Mouse (Mus musculus): ENCODE results near the gene Ikzf1.
A peak's percentile ranks its signal among the peaks of the same experiment; 100 is the strongest.

Ikzf1 gene

DNA sequence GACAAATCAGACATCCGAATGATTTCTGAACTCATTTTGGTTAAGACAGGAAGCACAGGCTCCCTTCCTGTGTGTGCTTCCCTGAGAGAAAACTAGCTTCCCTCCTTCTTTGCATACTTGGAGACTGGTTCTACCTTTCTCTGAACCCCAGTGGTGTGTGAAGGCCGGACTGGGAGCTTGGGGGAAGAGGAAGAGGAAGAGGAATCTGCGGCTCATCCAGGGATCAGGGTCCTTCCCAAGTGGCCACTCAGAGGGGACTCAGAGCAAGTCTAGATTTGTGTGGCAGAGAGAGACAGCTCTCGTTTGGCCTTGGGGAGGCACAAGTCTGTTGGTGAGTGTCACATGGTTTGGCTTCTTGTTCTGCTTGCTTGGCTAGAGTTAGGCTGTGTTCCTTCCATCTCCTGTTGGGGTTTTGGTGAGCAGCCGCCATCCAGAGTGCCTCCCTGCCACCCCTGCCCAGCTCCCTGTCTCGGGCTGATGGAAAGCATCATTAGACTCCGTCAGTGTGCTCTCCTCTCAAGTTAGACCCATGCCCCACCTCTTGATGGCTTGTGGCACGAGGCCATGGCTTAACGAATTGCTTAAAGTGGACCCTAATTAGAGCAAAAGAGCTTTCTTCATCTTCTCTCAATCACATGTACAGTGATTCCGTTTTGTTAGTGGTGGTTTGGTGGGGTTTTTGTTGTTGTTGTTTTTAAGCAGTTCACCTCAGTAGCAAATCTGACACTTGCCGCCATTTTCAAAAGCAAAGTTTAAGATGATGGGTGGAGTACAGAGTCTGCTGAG is 5.4 kb downstream of the Ikzf1 start:
- peak; percentile 88 for DNase-seq (ENCODE audit: low read depth)

DNA sequence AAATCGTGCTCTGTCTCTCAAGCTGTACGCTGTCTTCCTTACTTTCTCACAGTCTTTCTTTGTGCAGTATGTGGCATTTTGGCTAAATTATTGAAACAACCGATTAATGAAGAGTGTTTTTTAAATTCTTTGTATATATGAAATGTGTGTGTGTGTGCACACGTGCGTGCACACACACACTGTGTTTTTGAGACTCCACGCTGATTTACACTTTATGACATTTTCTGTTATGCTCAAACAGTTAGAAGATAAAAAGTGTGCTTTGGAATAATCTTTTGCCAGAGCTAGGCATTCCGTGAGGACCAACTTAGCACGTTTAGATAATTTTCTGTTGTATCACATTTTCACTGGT is 6.0 kb downstream of the Ikzf1 start:
- no peak for DNase-seq (ENCODE audit: low read depth)

DNA sequence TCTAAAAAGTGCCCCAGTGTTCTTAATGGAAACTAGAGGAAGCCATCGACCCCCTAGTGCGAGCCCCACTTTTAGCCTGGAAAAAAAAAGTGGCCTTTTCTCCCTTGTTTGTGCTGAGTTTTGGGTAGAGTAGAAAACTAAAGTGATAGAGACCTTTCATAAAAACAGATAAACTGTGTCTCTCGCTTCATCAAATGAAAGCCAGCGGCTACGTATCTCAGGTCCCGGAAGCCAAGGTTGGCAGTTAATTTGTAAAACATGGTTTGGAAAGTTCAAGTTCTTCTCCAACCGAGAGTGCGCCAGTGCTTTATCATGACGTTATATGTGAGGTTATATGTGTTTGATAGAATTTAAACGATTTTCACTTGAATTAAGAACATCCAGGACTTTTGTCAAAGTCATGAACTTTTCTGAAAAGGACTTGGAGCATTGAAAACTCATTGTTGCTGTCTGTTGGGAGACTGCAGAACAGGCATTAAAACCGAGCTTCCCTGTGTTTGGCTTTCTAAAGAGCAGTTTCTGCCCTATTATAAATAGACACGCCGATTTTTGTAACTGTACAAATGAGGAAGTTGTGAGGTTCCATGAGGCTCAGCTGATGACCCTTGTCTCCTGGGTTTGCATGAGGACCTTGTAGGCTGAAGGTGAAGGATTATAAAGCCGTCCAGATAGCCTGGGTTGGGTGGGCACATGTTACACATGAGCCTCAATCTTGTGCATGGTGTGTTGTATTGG is 6.7 kb downstream of the Ikzf1 start:
- DNase-seq (ENCODE audit: low read depth) = peak; percentile 80

DNA sequence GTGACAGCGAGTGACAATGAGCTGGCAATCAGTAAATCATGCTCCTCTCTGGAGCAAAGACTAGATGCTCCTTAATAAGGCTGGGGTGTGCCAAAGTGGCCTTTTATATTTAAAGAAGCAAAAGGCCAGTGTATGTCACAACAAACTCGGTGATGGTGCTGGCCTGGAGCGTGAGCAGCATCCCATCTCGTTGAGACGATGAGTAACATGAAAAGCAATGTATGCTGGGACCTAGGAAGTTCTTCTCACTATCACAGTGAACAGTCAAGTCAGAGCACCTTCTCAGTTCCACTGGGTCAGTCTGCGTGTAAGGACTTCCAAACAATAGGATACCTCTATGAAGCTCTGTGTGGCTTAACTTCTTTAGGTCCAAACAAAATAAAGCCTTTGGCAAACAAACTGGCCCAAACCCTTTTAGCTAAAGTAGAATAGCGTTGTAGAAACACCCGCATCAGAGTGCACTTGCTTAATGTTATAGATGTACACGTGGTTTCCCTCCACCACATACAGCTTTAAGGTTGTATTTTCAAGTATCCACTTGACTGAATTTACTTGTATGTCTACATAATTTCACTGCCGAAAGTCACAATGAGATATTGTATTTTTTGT is 7.9 kb downstream of the Ikzf1 start:
- peak; percentile 73 for DNase-seq (ENCODE audit: low read depth)

DNA sequence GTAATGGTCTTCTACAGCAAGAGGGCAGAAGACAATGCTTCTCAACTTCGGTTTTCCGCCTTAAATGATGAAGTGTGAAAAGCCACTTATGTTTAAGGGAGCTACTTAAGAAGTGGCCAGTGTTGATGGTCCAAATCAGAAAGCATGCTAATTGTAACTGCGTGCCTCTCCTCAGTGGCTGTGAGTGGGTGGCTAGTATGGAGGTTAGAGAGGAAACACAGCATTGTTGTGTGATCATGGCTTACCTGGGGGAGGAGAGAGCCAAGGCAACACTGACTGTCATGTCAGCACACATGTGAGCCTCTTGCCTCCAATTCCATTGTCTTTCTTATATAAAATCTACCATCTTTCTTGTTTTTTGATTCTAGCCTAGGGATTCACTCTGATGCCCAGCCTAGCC is 8.6 kb downstream of the Ikzf1 start:
- peak; percentile 71 for DNase-seq (ENCODE audit: low read depth)

DNA sequence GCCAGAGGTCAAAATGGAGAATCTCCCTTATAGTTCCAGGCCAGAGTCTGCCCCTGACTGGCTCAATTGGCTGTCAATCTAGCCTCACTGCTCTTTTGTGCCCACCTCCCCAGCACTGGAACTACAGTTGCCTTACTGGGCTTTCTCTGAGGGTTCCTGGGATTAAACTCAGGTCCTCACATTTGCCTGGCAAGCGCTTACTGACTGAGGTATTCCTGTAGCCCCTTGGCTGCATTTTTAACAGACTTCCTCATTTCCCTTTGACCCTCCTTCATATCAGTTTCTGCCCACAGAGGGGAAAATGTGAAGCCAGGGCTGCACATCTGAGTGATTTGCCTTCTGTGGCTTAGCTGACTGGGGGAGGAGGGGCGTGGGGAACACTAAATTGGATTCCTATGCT is 9.3 kb downstream of the Ikzf1 start:
- DNase-seq (ENCODE audit: low read depth) = peak; percentile 69

DNA sequence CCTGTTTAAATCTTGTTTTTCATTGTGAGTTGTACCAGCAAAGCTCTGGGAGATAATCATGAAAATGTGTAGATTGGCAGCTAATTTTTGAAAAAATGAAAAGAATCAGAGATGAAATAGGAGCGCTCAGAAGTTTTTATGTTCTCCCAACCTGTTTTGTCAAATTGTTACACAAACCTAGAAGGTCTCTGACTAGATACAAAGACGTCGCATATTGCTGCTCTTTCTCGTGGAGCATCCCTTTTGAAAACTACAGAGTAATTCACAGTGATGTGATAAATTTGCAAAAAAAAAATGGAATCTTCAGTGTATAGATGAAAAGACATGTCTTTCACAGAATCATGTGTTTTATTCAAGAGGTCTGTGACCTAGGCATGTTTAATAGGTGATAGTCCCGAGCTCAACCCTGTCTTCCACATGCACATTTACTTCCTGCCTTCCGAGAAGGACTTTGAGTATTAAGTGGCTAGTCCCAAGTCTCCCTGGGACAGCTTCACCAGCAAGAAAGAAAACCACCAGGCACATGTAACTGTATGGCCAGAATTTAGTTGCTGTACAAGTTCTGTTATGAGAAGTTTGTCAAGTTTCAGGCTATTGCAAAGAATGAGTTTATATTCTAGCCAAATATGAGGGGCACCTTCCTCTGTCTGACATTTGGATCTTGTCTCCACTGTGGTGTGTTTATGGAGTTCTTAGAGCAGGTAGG is 9.8 kb downstream of the Ikzf1 start:
- peak; percentile 60 for DNase-seq (ENCODE audit: low read depth)

DNA sequence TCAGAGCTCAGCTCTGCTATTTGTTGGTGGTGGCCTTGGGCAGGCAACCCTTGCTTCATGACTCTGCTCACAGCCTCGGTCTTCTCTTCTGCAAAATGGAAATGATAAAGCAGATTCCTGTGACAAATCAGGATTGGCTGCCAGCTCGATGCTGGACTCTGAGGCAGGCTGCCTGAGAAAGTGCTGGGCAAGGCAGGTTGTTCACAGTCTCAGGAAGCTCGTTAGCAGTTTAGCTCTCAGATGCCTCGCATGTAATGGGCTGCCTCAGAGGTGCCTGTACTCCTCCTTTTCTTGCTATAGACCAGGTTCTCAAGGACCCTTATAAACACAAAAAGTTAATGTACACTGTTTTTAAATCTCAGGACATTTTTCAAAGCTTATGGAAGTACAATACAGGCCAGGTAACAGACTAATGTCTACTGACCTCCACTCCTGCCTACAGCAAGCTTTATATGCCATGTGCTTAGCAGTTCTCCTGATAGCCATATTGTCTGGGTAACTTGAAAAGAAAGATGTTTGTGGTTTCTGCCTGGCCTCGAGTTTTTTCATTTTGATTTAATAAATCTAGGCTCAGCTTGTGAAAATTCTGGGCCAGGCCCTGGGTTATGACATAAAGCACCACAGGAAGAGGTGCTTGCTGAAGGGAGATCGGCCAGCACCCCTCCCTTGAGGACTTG is 10.5 kb downstream of the Ikzf1 start:
- peak; percentile 65 for DNase-seq (ENCODE audit: low read depth)

DNA sequence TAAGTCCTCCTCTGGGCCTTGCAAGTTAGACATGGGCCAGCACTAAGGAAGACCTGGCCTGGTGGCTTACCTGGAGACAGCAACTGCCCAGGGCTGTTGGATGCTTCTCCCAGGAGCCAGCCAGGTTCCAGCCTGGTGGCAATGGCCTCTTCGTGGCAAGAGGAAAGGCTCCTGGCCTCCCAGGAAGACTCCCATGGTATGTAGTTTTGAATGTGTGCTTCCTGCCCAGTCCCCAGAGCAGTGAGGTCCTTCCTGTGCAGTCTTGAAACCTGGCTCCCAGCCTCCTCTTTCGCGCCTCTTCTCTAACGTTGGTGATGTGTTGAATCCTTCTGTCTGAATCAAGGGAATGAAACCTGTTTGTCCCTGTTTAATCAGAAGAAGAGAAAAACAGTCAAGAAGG is 11.1 kb downstream of the Ikzf1 start:
- peak; percentile 69 for DNase-seq (ENCODE audit: low read depth)

DNA sequence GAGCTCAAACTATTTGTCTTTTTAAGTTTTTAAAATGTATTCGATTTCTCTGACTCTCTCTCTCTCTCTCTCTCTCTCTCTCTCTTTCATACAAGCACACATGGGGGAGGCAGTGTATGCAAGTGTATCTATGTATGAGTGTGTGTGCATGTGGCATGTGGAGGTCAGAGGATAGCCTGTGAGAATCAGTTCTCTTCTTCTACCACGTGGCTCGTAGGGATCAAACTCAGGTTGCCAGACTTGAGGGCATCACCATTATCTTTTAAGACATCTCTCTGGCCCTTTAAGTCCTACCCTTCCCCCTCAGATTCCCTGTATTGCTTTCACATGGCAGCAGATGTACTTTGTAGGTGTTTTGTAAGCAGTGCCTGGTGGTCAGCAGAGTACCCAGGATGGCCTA is 12.0 kb downstream of the Ikzf1 start:
- no peak for DNase-seq (ENCODE audit: low read depth)

DNA sequence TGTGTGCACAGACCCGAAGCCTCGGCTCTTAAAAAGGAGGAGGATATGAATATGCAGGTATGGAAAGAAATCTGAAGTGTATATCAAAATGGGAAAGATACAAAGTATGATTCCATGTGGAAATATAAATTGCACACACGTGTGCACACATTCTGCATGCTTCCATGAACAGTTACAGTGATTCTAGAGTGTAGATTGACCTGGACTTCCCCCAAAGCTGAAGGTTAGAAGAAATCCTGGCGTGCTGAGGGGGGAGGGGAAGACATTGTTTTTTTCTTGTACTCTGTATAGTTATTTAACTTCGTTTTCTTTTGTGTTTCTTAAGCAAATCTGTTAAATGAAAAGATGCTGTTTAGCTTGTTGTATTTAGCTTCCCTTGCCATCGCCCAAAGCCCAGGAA is 16.6 kb downstream of the Ikzf1 start:
- peak; percentile 51 for DNase-seq (ENCODE audit: low read depth)

DNA sequence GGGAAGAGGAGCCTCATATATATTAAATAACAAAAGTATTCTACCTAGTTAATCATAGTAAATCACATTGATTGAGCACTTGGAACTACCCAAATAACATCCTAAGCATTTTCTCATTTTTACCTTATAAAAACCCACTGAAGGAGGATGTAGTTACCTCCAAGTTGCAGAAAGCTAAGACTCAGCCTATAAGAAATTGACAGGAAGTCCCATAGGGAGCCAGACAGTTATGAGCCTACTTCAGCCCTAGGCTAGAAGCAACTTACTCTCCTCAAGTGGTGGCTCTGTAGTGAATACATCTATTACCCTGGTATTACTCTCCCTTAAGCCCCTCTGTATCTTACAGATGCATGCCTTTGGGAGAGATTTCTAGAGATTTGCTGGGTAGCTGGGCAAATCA is 19.0 kb downstream of the Ikzf1 start:
- DNase-seq (ENCODE audit: low read depth) = peak; percentile 64

DNA sequence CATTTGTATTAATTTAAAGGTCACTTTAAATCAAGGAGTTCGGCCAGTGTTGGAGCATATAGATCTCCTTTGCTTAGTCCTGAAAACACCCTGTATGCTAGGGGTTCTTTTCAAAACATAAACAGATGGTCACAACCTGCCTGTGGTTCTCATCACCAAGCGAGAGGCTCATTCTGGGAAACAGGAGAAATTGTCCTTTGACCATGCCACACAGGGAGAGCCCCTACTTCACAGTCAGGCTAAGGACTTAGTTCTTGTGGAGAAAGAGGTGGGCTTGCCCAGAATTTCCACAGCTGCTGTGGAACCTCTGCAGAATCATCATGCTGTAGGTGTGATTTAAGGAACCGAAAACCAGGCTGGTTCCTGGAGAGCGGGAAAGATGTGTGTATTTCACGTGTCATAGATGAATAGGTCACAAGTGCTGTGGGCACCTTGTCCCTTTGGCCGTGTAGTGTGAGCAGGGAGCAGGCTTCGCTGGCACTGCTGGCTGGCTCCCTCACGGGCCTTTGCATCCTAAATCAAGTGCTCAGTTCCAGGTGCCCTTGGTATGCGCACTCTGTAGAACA is 23.4 kb downstream of the Ikzf1 start:
- no peak for DNase-seq (ENCODE audit: low read depth)

DNA sequence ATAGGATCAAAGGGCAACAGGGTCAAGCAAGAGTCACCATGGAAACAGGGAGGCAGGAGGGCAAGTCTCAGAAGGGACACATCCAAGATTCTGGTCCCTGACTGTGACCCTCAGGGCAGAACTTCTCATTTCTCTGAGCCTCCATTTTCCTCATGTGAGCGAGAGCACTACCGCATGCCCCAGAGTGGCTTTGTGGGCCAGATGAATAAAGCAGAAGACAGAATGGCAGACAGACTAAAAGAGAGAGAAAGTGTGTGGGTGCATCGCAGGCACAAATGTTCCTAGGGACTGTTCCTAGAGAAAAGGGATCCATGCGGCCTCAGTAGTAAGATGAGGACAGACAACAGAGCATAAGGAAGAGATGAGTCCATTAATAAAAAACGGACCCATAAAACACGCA is 24.5 kb downstream of the Ikzf1 start:
- no peak for DNase-seq (ENCODE audit: low read depth)

DNA sequence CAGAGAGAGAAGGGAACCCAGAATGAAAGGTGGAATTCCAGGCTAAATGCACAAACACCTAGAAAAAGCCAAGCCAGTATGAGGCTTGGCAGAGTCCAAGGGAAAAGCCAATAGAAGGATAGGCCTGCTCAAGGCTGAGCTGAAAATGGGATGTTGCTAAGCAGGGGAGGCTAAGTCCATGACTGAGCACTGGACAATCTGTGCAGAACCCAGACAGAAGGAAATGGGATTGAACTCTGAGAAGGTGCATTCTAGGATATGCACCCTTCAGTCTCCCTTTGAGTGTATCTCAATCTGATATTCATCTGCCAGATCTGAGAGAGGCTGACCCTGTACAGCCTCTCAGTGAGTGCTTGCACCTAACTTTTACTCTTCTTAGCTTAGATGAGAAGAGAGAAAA is 25.9 kb downstream of the Ikzf1 start:
- peak; percentile 35 for DNase-seq (ENCODE audit: low read depth)

DNA sequence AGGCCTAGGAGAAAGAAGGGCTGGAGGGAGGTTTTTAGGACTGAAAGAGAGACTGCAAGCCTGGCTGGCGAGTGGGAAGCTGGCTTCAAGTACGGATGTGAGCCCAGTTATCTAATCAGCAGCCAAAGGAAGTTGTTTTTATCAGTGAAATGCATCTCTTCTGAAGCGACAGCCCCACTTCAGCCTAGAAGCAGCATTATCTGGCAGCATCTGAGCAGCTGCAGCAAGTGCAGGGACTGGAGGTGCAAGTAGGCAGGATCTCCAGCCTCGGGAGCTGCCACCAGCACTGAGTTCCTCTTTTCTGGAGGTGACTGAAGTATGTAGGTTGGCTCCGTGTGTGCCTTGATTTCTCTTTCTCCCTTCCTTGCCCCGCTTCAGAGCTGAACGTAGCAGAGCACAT is 26.9 kb downstream of the Ikzf1 start:
- peak; percentile 82 for DNase-seq (ENCODE audit: low read depth)

DNA sequence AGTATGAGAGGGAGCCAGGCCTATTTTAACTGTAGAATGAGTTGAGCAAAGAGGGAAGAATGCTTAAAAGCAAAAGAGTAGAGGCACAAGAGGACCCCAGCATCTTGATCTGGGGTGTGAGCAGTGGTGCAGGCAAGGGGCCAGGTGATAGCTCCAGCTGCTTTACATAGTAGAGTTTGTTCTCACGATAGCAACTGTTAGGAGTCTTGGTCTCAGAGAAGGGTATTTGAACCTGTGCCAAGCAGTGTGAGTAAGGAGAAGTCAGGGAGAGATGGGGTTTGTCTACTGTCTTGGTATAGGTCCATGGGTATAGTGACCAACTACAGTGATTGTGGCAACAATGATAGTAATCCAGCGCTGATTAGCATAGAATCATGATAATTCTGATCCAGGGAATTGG is 29.9 kb downstream of the Ikzf1 start:
- no peak for DNase-seq (ENCODE audit: low read depth)

DNA sequence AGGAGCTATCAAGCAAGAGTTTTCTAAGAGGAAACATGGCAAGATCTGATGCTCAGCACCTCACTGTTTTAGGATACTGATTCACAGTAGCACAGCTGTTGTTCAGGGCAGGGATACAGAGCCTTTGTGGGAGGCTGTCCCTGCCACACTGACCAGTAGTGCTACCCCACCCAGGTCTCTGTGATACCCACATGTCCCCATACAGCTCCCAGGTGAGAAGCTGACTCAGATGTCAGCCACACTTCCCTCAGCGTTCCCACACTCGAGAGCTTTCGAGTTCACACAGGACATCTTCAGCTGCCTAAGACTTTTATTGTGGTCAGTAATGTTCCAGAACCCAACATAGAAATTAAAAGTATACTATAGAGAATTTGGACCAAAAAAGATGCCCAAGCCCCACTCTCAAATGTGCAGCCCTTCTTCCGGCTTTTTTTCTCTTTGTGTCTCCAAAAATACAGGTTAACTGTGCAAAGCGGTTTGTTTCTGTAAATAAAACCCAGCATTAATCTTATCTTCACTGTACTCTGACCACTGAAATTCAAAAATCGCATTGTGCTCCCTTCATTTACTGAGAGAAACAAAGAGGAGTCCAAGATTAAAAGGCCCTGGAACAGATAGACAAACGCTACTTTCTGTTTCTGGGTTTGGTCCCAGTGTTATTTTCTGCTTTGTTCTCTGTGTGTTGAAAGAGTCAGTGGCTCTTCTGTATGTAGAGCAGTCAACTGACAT is 31.3 kb downstream of the Ikzf1 start:
- DNase-seq (ENCODE audit: low read depth) = peak; percentile 68

DNA sequence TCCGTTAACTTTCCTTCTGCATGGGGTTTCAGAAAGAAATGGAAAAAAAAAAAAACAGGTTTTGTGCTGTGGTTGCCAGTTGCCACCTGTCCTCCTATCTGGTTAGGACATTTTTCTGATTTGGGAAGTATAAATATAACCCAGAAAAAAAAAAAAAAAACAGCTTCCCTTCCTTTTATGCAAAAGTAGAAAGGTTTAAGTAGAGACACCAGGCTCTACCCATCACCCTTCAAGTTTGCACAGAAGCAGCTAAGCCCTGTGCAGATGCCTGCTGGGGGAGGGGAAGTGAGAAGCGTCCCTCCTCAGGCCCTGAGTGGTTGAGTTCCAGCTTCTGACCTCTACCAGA is 31.9 kb downstream of the Ikzf1 start:
- peak; percentile 60 for DNase-seq (ENCODE audit: low read depth)

DNA sequence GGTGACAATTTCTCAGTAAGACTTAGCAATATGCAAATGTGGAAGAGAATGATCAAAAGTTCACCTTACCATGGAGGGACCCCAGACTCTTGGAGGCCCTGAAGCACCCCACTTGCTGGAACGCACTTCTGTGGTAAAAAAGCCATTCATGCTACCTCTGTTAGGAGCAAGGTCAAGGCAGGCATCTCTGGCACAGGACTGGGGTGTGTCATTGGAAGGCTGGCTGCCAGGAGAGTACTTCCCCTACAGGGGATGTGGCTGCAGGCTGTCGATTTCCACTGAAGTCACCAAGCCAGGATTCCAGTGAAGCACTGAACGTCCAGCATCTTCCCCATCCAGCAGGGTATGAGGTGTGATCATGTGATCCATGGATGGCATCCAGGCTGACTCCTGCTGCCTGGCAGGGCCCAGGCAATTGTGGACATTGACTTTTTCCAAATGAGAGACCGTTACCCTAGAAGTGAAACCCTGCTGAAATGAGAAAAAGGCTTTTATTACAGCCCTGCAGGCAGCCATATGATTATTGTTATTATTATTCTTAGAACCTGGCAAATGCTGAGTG is 32.9 kb downstream of the Ikzf1 start:
- peak; percentile 52 for DNase-seq (ENCODE audit: low read depth)

DNA sequence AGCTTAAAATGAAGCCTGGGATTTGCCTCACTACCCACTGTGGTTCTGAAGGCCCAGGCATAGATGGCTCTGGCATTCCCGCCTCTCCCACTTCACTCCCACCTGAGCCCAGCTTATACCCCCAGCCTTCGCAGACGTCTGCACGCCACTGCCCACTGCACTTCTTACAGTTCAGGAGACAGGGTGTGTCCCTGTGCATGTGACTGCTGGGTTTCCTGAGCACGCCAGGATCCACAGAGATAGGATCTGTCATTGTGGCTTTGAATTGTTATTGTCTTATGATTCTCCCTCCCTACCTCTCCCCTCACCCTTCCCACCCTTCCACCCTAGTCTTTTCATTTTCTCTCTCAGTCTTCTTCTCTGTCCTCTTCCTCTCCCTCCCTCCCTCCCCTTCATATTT is 34.9 kb downstream of the Ikzf1 start:
- DNase-seq (ENCODE audit: low read depth) = peak; percentile 68
